Mouse (Mus musculus) G1E (cell line): ENCODE results near the gene Cdh5. TPM values are rescaled to one million over a fixed set of nuclear protein-coding genes. Genes with fewer than 3 reads are reported as not detected.
"Not testable (repeated sequence)": the region's sequence is repeated elsewhere in the genome, so short reads cannot be mapped to it uniquely, and the experiment has no call there.

Experiments
- ATAC-seq: 2 replicates; pipeline ENCODE4 v1.8.0; 2016; ENCODE audit warnings: mild to moderate bottlenecking; ENCODE audit not compliant: insufficient number of reproducible peaks, poor library complexity, low FRiP score, severe bottlenecking; ENCODE audit errors: extremely low read depth
- DNase-seq: peaks from one replicate; pipeline ENCODE4 v3.0.0; 2012; ENCODE audit warnings: low spot score
- H3K27me3 ChIP-seq: 2 replicates; pipeline ENCODE4 v1.6.1; 2012; ENCODE audit warnings: mild to moderate bottlenecking, low read length, inconsistent platforms; ENCODE audit not compliant: insufficient read depth
- H3K36me3 ChIP-seq: replicated peaks from 2 replicates; pipeline ENCODE3; 2012; ENCODE audit warnings: mild to moderate bottlenecking, inconsistent platforms
- H3K4me1 ChIP-seq: 2 replicates; pipeline ENCODE4 v1.6.1; 2012; ENCODE audit warnings: low read depth, low read length, inconsistent platforms, mixed read lengths; ENCODE audit not compliant: insufficient read depth
- H3K4me3 ChIP-seq: 2 replicates; pipeline ENCODE4 v1.5.1; 2012; ENCODE audit warnings: low read depth, mild to moderate bottlenecking, inconsistent platforms, low read length, moderate library complexity, mixed read lengths
- H3K9me3 ChIP-seq: replicated peaks from 2 replicates; pipeline ENCODE4 v1.6.1; 2012; ENCODE audit warnings: inconsistent platforms
- CTCF ChIP-seq: IDR thresholded peaks from 2 replicates; pipeline ENCODE4 v1.5.1; 2012; ENCODE audit warnings: low read depth, low read length, inconsistent platforms, mixed read lengths
- GATA1 ChIP-seq: IDR thresholded peaks from 2 replicates; pipeline ENCODE4 v1.6.1; 2012; ENCODE audit warnings: borderline replicate concordance, low read length, inconsistent platforms, mixed read lengths
- GATA2 ChIP-seq: IDR thresholded peaks from 2 replicates; pipeline ENCODE4 v1.6.1; 2012; ENCODE audit warnings: low read depth, low read length, inconsistent platforms, borderline replicate concordance
- POLR2AphosphoS5 ChIP-seq: IDR thresholded peaks from 2 replicates; pipeline ENCODE4 v1.6.1; 2012; ENCODE audit warnings: low read depth, low read length, inconsistent platforms; ENCODE audit not compliant: insufficient replicate concordance
- TAL1 ChIP-seq: conservative IDR thresholded peaks from 2 replicates; pipeline ENCODE4 v1.6.1; 2012; ENCODE audit warnings: low read depth, low read length, inconsistent platforms, mixed read lengths
- polyA plus RNA-seq: library from polyadenylated mRNA; stranded (reverse); fragments of >175 nt; gene quantifications from 2 replicates; pipeline ENCODE4 v1.2.3, GENCODE M21; 2012
- total RNA-seq, 2 experiments: library from RNA; stranded (forward) in 1 of 2; stranded (reverse) in 1 of 2; fragments of 200-1000 nt in 1 of 2; fragments of >200 nt in 1 of 2; fragmentation: Nextera tagmentation in 1 of 2; gene quantifications; 2 replicates each; pipeline ENCODE4 v1.2.3; 2014 to 2017

The Cdh5 gene
- total and polyA plus RNA-seq, 3 experiments, result 0.05 TPM; not detected in 2

GRCm38 (mm10) chr8:104065223-104065622 lies 36.2 kb upstream of the Cdh5 start:
- TF ChIP-seq GATA1, result no peak
- TF ChIP-seq CTCF, result no peak
- no peak for TF ChIP-seq TAL1
- TF ChIP-seq GATA2, result no peak
- TF ChIP-seq POLR2AphosphoS5, result no peak
- ATAC-seq (no peak), DNase-seq (no peak)
- Histone ChIP-seq H3K4me3 (no peak overlapping the region), H3K9me3 (peaks cover 76% of the 10 kb centered on the region), H3K27me3 (no peaks in the 10 kb centered on the region), H3K36me3 (no peaks in the 10 kb centered on the region), H3K4me1 (no peaks in the 10 kb centered on the region)

- no peak for TF ChIP-seq GATA2
- TF ChIP-seq POLR2AphosphoS5, result no peak
- TF ChIP-seq GATA1, result no peak
- TF ChIP-seq TAL1, result no peak
- ATAC-seq, result no peak
- Histone ChIP-seq H3K36me3 (no peaks in the 10 kb centered on the region), H3K27me3 (no peaks in the 10 kb centered on the region), H3K4me1 (no peaks in the 10 kb centered on the region), H3K4me3 (no peak overlapping the region), H3K9me3 (peaks cover 73% of the 10 kb centered on the region)
- no peak for DNase-seq
Measured at GRCm38 (mm10) chr8:104065906-104066518, 35.4 kb upstream of the Cdh5 start.

GRCm38 (mm10) chr8:104067390-104067925 lies 34.0 kb upstream of the Cdh5 start:
- Histone ChIP-seq H3K36me3 (no peaks in the 10 kb centered on the region), H3K27me3 (no peaks in the 10 kb centered on the region), H3K4me3 (no peak overlapping the region), H3K9me3 (peaks cover 60% of the 10 kb centered on the region), H3K4me1 (no peaks in the 10 kb centered on the region)
- DNase-seq (no peak), ATAC-seq (no peak)
- TF ChIP-seq POLR2AphosphoS5, result no peak
- TF ChIP-seq GATA2, result no peak

DNA sequence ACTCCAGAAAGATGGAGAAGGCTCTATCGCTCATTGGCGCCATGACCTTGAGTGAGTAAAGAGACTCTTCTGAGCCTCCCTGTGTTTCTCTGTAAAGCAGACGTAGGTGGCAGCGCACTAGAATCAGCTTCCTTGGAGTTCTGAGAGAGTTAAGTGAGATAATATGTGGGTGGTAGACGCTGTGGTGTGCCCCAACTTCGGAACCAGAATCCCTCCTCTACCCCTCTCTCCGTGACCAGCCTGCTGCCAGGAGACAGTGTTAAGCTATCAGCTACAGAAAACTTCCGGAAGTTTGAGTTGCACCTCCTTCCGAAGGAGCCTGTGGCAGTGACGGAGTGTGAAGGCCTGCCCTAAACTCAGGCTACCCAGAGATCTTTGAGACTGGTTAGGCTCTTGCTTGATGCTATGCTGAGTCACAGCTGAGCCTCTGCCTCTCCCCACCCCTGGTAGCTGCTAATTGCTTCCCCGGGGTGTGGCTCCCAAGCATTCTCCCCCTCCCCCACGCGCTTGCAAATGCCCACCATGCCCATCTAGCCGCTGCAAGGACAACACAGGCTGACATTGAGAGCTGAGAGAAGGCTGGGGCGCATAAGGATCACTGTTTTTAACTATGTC lies 32.9 kb upstream of the Cdh5 start:
- Histone ChIP-seq H3K4me1 (no peaks in the 10 kb centered on the region), H3K27me3 (no peaks in the 10 kb centered on the region), H3K36me3 (no peaks in the 10 kb centered on the region), H3K9me3 (peaks cover 58% of the 10 kb centered on the region), H3K4me3 (no peak overlapping the region)
- no peak for DNase-seq
- TF ChIP-seq POLR2AphosphoS5 (no peak), GATA1 (no peak), GATA2 (no peak), TAL1 (no peak), CTCF (no peak)
- ATAC-seq, result no peak

GRCm38 (mm10) chr8:104070201-104070865 lies 31.1 kb upstream of the Cdh5 start:
- peaks cover 62% of the 10 kb centered on the region for H3K9me3 ChIP-seq
- H3K4me3 ChIP-seq, H3K27me3 ChIP-seq, ATAC-seq, H3K4me1 ChIP-seq, H3K36me3 ChIP-seq, DNase-seq: not testable (repeated sequence)

DNA sequence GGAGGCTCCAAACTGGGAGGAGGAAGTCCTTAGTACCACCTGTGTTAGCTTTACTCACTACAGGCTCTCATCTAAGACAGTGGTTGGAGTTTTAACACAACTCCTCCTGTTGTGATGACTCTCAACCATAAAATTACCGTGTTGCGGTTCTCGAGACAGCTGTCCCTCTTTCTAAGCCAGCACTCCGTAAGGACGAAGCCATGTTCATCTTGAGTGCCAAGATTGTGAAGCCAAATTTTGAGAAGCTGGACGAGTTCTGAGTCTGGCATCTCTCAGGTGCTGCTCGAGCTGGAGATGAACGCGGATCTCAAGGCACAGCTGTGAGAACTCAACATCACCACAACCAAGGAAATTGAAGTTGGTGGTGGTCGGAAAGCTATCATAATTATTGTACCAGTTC lies 30.5 kb upstream of the Cdh5 start:
- H3K36me3 ChIP-seq, result no peaks in the 10 kb centered on the region
- H3K9me3 ChIP-seq, result peaks cover 64% of the 10 kb centered on the region
- no peak overlapping the region for H3K4me3 ChIP-seq
- ATAC-seq (no peak), DNase-seq (no peak)
- no peaks in the 10 kb centered on the region for H3K4me1 ChIP-seq
- TF ChIP-seq GATA2 (no peak), TAL1 (no peak), POLR2AphosphoS5 (no peak), CTCF (no peak), GATA1 (no peak)
- H3K27me3 ChIP-seq, result no peaks in the 10 kb centered on the region
